Mouse (Mus musculus) olfactory bulb, adult 2 months (tissue): ENCODE results near the gene Ropn1l. TPM values are rescaled to one million over a fixed set of nuclear protein-coding genes. Genes with fewer than 3 reads are reported as not detected.

Source experiments
- H3K27ac ChIP-seq: fragments of 200-500 bp; 2 replicates; pipeline ENCODE4 v1.5.1; 2012; ENCODE audit warnings: low read depth, low read length; ENCODE audit not compliant: insufficient read depth
- H3K4me1 ChIP-seq: fragments of 200-500 bp; 2 replicates; pipeline ENCODE4 v1.6.1; 2012; ENCODE audit warnings: low read length; ENCODE audit not compliant: control insufficient read depth, insufficient read depth
- H3K4me3 ChIP-seq: fragments of 200-500 bp; 2 replicates; pipeline ENCODE4 v1.5.1; 2012; ENCODE audit warnings: mild to moderate bottlenecking, low read depth, low read length, moderate library complexity; ENCODE audit not compliant: insufficient read depth
- CTCF ChIP-seq: fragments of 200-500 bp; IDR thresholded peaks from 2 replicates; pipeline ENCODE4 v1.5.1; 2012; ENCODE audit warnings: low read depth, mild to moderate bottlenecking, low read length, moderate library complexity; ENCODE audit not compliant: insufficient read depth
- POLR2A ChIP-seq: fragments of 200-500 bp; IDR thresholded peaks from 2 replicates; pipeline ENCODE4 v1.6.1; 2012; ENCODE audit warnings: mild to moderate bottlenecking, low read depth, low read length, moderate library complexity; ENCODE audit not compliant: insufficient read depth
- WGBS: fragments of 180-500 bp; shearing (Covaris S2); methylation state at CpG from one replicate; pipeline ENCODE4 v1.1.7; 2018; 5-methylcytosine and 5-hydroxymethylcytosine counted together
- polyA plus RNA-seq: library from polyadenylated mRNA; stranded (reverse); fragments of >200 nt; gene quantifications from 2 replicates; pipeline ENCODE4 v1.2.4, GENCODE M21; 2012; ENCODE audit warnings: low replicate concordance; ENCODE audit not compliant: missing spikeins, insufficient read depth, insufficient read length

Gene Ropn1l
- polyA plus RNA-seq = not detected in 2 replicates

- Histone ChIP-seq H3K4me1 (no peaks in the 10 kb centered on the region; the same call in 1 of the 2 replicates), H3K4me3 (peak within 1 kb of the TSS; percentile 83), H3K27ac (peak within 1 kb of the TSS; percentile 49; the same call in 1 of the 2 replicates)
- under 1% methylated on average over 57 of the region's 57 CpGs for WGBS
- peak; percentile 42; the same call in 1 of the 2 replicates for TF ChIP-seq POLR2A
- TF ChIP-seq CTCF = no peak
Measured at GRCm38 (mm10) chr15:31453098-31453916, at the start of gene Ropn1l. Ropn1l (minus strand) TSS chr15:31453737.

DNA sequence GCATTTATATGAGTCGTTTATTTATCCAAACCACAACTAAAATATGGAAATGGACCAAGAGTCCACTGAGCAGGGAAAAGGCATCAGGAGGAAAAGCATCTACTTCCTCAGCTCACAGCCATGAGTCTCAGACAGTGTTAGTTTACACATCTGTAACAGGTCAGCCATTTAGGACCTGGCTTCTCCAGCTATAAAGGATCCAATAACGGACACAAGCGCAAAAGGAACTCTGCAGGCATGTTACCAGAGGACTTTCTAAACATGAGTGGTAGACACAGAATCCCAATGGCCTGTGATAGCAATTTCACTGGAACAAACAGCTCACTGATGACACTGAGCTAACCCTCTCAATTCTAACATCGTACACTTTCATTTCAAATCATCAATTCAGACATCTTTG lies 49.5 kb upstream of the Ropn1l start:
- WGBS = 86% methylated on average over 4 of the region's 4 CpGs
- Histone ChIP-seq H3K4me3 (no peak overlapping the region), H3K27ac (no peak overlapping the region), H3K4me1 (no peaks in the 10 kb centered on the region)
- no peak for TF ChIP-seq POLR2A
- TF ChIP-seq CTCF = no peak

- WGBS = 82% methylated on average over 1 of the region's 1 CpGs
Measured at GRCm38 (mm10) chr15:31502313-31502712, 48.8 kb upstream of the Ropn1l start.

DNA sequence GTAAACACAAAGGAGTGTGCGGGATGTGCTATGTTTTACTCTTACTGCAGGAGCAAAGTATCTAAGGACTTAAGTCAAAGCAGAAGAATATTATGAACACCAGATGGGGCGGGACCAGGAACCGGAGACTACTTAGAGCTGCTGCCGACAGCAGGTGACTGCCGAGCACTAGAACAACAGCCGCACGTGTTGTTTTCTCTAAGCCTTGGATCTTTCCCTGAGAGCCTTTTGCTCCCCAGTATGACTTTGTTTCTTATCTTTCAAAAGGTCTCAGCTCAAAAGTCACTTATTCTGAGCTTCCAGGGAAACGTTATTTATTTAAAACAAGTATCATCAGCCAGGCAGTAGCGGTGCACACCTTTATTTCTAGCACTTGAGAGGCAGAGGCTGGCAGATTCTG lies 41.3 kb upstream of the Ropn1l start:
- Histone ChIP-seq H3K27ac (no peak overlapping the region), H3K4me1 (no peaks in the 10 kb centered on the region), H3K4me3 (no peak overlapping the region)
- no peak for TF ChIP-seq CTCF
- no peak for TF ChIP-seq POLR2A
- WGBS = 92% methylated on average over 9 of the region's 9 CpGs

More at GRCm38 (mm10) chr15:31502313-31502712, 48.8 kb upstream of the Ropn1l start:
- Histone ChIP-seq H3K4me1 (no peaks in the 10 kb centered on the region), H3K4me3 (no peak overlapping the region), H3K27ac (no peak overlapping the region)
- TF ChIP-seq POLR2A (no peak), CTCF (no peak)

GRCm38 (mm10) chr15:31494310-31494709 lies 40.8 kb upstream of the Ropn1l start:
- H3K27ac ChIP-seq = no peak overlapping the region
- H3K4me3 ChIP-seq = no peak overlapping the region
- no peak for TF ChIP-seq POLR2A
- TF ChIP-seq CTCF = no peak
- 73% methylated on average over 3 of the region's 3 CpGs for WGBS
- H3K4me1 ChIP-seq = no peaks in the 10 kb centered on the region

DNA sequence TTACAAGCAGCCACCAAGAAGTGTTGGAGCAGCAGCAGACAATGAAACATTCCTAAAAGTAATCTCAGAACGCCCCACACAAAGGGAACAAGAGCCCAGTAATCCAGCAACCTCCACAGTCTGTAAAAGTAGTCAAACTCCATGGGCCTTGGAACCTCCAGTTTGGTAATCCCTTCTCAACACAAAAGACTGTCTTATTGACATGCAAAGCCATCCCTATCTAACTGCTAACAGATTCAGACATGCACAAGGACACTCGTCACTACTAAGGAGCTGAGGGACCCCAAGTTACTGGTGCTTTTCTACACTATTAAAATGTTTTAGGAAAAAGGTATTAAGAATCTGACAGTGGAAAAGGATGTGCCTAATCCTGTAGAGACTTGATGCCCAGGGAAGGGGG lies 33.9 kb upstream of the Ropn1l start:
- WGBS = 41% methylated on average over 2 of the region's 2 CpGs
- TF ChIP-seq POLR2A (no peak), CTCF (no peak)

GRCm38 (mm10) chr15:31476678-31477077 lies 23.1 kb upstream of the Ropn1l start:
- 100% methylated on average over 1 of the region's 1 CpGs for WGBS
- Histone ChIP-seq H3K4me3 (no peak overlapping the region), H3K27ac (no peak overlapping the region), H3K4me1 (no peaks in the 10 kb centered on the region)
- TF ChIP-seq CTCF = no peak
- TF ChIP-seq POLR2A = no peak

More for the DNA sequence above, 33.9 kb upstream of the Ropn1l start:
- Histone ChIP-seq H3K4me1 (no peaks in the 10 kb centered on the region), H3K4me3 (no peak overlapping the region), H3K27ac (no peak overlapping the region)

- no peak overlapping the region for H3K4me3 ChIP-seq
- no peaks in the 10 kb centered on the region for H3K4me1 ChIP-seq
- WGBS = 58% methylated on average over 4 of the region's 4 CpGs
- H3K27ac ChIP-seq = no peak overlapping the region
- TF ChIP-seq POLR2A = no peak
- no peak for TF ChIP-seq CTCF
Measured at GRCm38 (mm10) chr15:31472645-31473574, 19.4 kb upstream of the Ropn1l start.
